Mouse (Mus musculus) heart, embryonic 15.5 days (tissue): ENCODE measurements around the gene Tnfrsf17. TPM values are rescaled to one million over a fixed set of nuclear protein-coding genes. Genes with fewer than 3 reads are reported as not detected.

ENCODE experiments used
- polyA plus RNA-seq: library from polyadenylated mRNA; unstranded; fragments of >200 nt; fragmentation: Nextera tagmentation; extraction: Ambion mirVana; gene quantifications from 2 replicates; pipeline ENCODE4 v1.2.1, GENCODE M21; 2015

Tnfrsf17 gene
- polyA plus RNA-seq, 1 experiment from 2014 or later = 0.20 TPM

Other genes starting within 250 kb of the Tnfrsf17 start
- 66.8 and 75.0 TPM in 2 replicates for gene Litaf, start 247.7 kb upstream of the Tnfrsf17 start, polyA plus RNA-seq
- 26.2 and 30.5 TPM in 2 replicates for gene Txndc11, start 179.2 kb upstream of the Tnfrsf17 start, polyA plus RNA-seq
- gene Zc3h7a, start 137.4 kb upstream of the Tnfrsf17 start, polyA plus RNA-seq = 55.8 and 71.4 TPM in 2 replicates
- 111 TPM in 2 replicates for gene Rsl1d1, start 110.5 kb upstream of the Tnfrsf17 start, polyA plus RNA-seq
- 46.3 and 52.3 TPM in 2 replicates for gene Gspt1, start 59.5 kb upstream of the Tnfrsf17 start, polyA plus RNA-seq
- 6.1 and 8.3 TPM in 2 replicates for gene Snx29, start 9.1 kb downstream of the Tnfrsf17 start, polyA plus RNA-seq